Mouse (Mus musculus): ENCODE data around the gene Ankrd31. TPM values are rescaled to one million over a fixed set of nuclear protein-coding genes. Genes with fewer than 3 reads are reported as not detected.
A peak's percentile ranks its signal among the peaks of the same experiment; 100 is the strongest.
"Not testable (repeated sequence)": the region's sequence is repeated elsewhere in the genome, so short reads cannot be mapped to it uniquely, and the experiment has no call there.

The Ankrd31 gene
- total and polyA plus RNA-seq, 2 experiments from 2014 or later: 0.06 TPM; not detected in 1

DNA sequence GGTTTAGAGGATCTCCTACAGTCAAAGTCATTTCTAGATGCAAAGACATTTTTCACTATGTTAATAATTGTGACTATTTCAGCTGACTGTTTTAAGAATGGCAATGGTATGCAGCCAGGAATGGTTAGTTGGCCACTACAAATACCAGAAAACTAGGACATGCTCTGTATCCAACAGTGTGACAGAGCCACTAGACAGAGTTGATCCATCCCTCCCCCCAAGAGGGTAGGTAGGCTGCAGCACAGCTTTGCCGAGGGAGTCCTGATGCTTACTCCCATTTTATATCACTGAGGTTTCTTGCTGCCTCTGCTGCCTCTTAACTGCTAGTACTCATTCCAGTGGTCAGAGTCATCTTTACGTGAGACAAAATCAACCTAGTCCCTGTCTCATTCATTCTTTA is 147.1 kb downstream of the Ankrd31 start:
- H3K4me1 ChIP-seq (ENCODE audit: insufficient read depth): no peaks in the 10 kb centered on the region
- H3K4me3 ChIP-seq (ENCODE audit: low read depth, low read length): no peak overlapping the region
- TF ChIP-seq CTCF (IDR thresholded peaks at IDR 0.05; ENCODE audit: low read depth): no peak
- DNase-seq (no peak), ATAC-seq (no peak)
- no peaks in the 10 kb centered on the region for H3K27me3 ChIP-seq (ENCODE audit: insufficient read depth, low read length)
- H3K36me3 ChIP-seq (ENCODE audit: insufficient read depth): no peaks in the 10 kb centered on the region
- no peak overlapping the region for H3K27ac ChIP-seq (ENCODE audit: low read depth, low read length)
- H3K9me3 ChIP-seq (ENCODE audit: low read length): no peaks in the 10 kb centered on the region
- no peak overlapping the region for H3K4me2 ChIP-seq (ENCODE audit: low read depth)
- 90% methylated on average over 2 of the region's 2 CpGs for WGBS
- H3K9ac ChIP-seq: no peak overlapping the region

DNA sequence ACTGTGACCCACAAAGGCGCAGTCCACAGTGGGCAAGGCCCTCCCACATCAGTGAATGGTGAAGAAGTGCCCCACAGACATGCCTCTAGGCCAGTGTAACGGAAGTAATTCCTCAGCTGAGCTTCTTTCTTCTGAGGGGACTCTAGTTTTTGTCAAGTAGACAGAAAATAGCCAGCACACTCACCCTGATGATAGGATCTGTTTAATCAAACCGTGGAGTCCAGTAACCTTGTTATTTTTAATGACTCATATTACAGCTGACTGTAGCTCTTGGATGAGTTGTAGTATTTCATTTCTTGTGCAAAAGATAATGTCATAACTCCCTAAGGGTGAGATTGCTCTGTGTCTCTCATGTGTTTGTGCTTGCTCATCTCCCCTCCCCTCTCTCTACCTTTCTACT is 158.6 kb downstream of the Ankrd31 start:
- H3K4me1 ChIP-seq (ENCODE audit: insufficient read depth): no peaks in the 10 kb centered on the region
- no peaks in the 10 kb centered on the region for H3K36me3 ChIP-seq (ENCODE audit: insufficient read depth)
- no peak for DNase-seq
- ATAC-seq: no peak
- no peak overlapping the region for H3K4me3 ChIP-seq (ENCODE audit: low read depth, low read length)
- no peak for TF ChIP-seq CTCF (IDR thresholded peaks at IDR 0.05; ENCODE audit: low read depth)
- WGBS: 57% methylated on average over 3 of the region's 3 CpGs
- H3K9ac ChIP-seq: no peak overlapping the region
- no peak overlapping the region for H3K27ac ChIP-seq (ENCODE audit: low read depth, low read length)
- no peaks in the 10 kb centered on the region for H3K9me3 ChIP-seq (ENCODE audit: low read length)
- H3K27me3 ChIP-seq (ENCODE audit: insufficient read depth, low read length): no peaks in the 10 kb centered on the region
- H3K4me2 ChIP-seq (ENCODE audit: low read depth): no peak overlapping the region

DNA sequence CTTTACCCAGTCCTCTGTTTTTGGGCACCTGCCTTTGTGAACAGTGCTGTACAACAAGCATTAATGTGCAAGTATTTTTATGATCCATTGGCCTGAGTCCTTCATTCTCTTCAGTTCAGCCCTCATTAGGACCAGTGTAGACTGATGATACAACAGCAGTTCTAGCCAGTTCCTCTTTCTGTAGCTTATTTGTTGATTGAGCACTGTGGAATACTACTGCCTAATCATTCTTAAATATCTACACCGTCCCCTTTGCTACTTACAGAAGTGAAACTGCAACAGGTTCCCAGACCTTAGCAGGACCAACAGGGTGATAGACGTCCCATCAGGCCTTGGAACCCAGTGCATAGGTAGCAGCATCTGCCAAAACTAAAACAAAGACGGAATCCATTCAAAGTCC is 163.1 kb downstream of the Ankrd31 start:
- WGBS: 89% methylated on average over 3 of the region's 3 CpGs
- no peak overlapping the region for H3K9ac ChIP-seq
- H3K36me3 ChIP-seq (ENCODE audit: insufficient read depth): no peaks in the 10 kb centered on the region
- H3K9me3 ChIP-seq (ENCODE audit: low read length): no peaks in the 10 kb centered on the region
- no peaks in the 10 kb centered on the region for H3K4me1 ChIP-seq (ENCODE audit: insufficient read depth)
- no peaks in the 10 kb centered on the region for H3K27me3 ChIP-seq (ENCODE audit: insufficient read depth, low read length)
- no peak for DNase-seq
- no peak for TF ChIP-seq CTCF (IDR thresholded peaks at IDR 0.05; ENCODE audit: low read depth)
- ATAC-seq: no peak
- H3K4me2 ChIP-seq (ENCODE audit: low read depth): no peak overlapping the region
- no peak overlapping the region for H3K27ac ChIP-seq (ENCODE audit: low read depth, low read length)
- H3K4me3 ChIP-seq (ENCODE audit: low read depth, low read length): no peak overlapping the region

DNA sequence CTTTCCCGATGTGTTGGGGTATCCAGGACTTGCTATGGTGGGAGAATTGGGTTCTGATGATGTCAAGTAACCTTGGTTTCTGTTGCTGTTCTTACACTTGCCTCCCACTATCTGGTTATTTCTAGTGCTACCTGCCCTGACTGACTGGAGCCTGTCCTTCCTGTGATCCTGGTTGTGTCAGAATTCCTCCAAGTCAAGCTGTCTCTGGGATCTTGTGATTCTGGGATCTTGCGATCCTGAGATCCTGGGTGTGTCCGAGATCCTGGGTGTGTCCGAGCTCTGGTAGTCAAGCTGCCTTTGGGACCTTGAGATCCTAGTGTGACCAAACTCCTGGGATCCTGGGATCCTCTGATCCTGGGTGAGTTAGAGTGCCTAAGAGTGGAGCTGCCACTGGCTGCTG is 175.1 kb downstream of the Ankrd31 start:
- H3K27ac ChIP-seq (ENCODE audit: low read depth, low read length); H3K36me3 ChIP-seq (ENCODE audit: insufficient read depth); H3K4me2 ChIP-seq (ENCODE audit: low read depth); H3K4me3 ChIP-seq (ENCODE audit: low read depth, low read length); DNase-seq; ATAC-seq; H3K9me3 ChIP-seq (ENCODE audit: low read length); H3K9ac ChIP-seq; H3K4me1 ChIP-seq (ENCODE audit: insufficient read depth): not testable (repeated sequence)
- H3K27me3 ChIP-seq (ENCODE audit: insufficient read depth, low read length): peaks cover 11% of the 10 kb centered on the region; the same call in 1 of the 2 replicates
- WGBS: 97% methylated on average over 4 of the region's 4 CpGs

DNA sequence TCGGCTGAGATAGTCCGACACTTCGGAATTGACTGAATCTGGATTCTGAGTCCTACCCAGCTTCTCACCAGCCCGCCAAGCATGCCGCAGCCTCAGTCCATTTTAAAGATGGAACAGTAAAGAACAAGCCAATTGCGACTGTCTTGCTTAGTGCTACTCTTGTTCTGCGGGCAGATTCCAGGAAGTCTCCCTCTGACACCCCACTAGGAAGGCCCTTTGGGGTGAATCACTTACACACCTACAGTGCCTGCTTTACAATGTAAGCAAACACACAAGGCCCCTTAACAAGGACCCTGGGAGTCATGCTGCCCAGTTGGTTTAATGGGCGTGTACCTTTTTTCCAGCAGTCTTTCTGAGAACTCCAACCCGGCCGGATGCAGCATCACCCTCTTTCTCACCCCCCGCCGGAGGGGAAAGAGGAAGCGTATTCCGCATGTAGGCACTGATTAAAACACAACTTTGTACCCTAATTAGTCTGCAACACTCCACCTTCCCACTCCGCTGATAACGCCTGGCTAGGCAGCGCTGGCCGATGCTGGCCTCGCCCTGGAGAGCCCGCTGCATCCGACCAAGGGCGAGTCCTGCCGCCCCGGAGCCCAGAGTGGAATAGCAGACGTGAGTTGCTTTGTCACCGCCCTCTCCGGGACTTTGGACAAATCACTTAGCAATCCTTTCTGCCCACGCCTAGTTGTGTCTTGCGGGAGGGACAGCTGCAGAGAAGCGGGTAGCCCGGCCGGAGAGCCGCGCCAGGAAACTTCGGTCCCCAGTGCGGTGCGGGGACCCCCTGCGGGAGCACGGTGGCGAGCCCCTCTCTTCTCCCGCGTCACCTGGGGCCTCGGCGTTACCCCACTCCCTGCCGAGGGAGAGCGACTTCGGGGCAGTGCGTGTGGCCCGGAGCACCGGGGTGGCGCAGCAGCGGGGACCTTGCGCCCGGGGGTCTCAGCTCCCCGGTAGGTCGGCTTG is 176.2 kb downstream of the Ankrd31 start, which contains the start of gene Gcnt4:
TSS of gene Gcnt4 (plus strand) at position 691 of the 963 bp plus-strand sequence.
- WGBS: 12% methylated on average over 52 of the region's 56 CpGs
- Histone ChIP-seq H3K4me2 (ENCODE audit: low read depth) (peak within 1 kb of the TSS; percentile 99), H3K27me3 (ENCODE audit: insufficient read depth, low read length) (peaks cover 11% of the 10 kb centered on the region; the same call in 1 of the 2 replicates), H3K27ac (ENCODE audit: low read depth, low read length) (no peak within 1 kb of the TSS), H3K4me3 (ENCODE audit: low read depth, low read length) (peak within 1 kb of the TSS; percentile 53), H3K9me3 (ENCODE audit: low read length) (no peaks in the 10 kb centered on the region), H3K4me1 (ENCODE audit: insufficient read depth) (0 out of 2 replicates have a peak, but pooled peaks cover 4% of the 10 kb centered on the region), H3K9ac (peak within 1 kb of the TSS; percentile 29), H3K36me3 (ENCODE audit: insufficient read depth) (no peaks in the 10 kb centered on the region)
- ATAC-seq: peak; percentile 73
- no peak for DNase-seq
- TF ChIP-seq CTCF (IDR thresholded peaks at IDR 0.05; ENCODE audit: low read depth): no peak; the same call in 1 of the 2 replicates

DNA sequence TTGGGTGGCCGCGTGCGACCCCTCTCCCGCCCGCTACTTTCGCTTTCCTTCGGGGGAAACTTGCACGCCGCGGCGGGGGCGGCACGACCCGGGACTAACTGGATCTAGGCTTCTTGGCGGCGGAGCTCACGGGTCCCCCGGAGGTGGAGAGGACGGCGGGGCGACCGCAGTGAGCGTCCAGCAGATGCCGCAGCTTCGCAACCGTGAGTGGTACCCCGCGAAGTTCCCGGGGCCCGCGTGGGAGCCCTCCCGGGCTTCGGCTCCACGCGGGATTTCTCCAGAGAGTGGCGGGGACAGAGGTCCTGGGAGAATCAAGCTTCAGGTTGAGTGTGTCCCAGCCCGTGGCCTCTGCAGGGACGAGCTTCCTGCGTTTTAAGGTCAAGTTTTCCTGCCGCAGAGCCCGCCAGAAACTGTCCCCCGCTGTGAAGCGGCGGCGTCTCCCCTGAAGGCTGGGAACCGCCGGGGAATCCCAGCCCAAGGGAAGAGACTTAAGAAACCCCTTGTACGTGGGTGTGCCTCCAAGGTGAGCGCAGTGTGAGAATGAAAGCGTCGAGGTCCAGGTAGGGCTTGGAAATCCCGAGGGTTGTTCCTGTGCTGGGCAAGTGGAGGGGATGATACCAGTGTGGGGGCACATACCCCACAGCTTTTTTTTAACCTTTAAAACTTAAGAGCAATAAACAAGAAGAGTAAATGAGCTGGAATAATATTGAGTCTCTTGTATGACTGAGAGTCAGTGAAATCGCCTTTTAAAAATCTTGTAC is 177.1 kb downstream of the Ankrd31 start:
- DNase-seq: peak; percentile 23
- Histone ChIP-seq H3K27me3 (ENCODE audit: insufficient read depth, low read length) (peaks cover 11% of the 10 kb centered on the region; the same call in 1 of the 2 replicates), H3K4me3 (ENCODE audit: low read depth, low read length) (peak overlapping the region; percentile 53), H3K4me2 (ENCODE audit: low read depth) (peak overlapping the region; percentile 99), H3K9me3 (ENCODE audit: low read length) (no peaks in the 10 kb centered on the region), H3K27ac (ENCODE audit: low read depth, low read length) (no peak overlapping the region), H3K9ac (peak overlapping the region; percentile 29), H3K4me1 (ENCODE audit: insufficient read depth) (0 out of 2 replicates have a peak, but pooled peaks cover 4% of the 10 kb centered on the region), H3K36me3 (ENCODE audit: insufficient read depth) (no peaks in the 10 kb centered on the region)
- ATAC-seq: peak; percentile 39
- no peak for TF ChIP-seq CTCF (IDR thresholded peaks at IDR 0.05; ENCODE audit: low read depth)
- 1% methylated on average over 53 of the region's 53 CpGs for WGBS

All from forebrain, postnatal 0 days (tissue).